In genomic region chr2:122127635-122128034, GRCm38 (mm10) we compare ENCODE assay signal across 21 mouse cellular contexts. TPM values are rescaled to one million over a fixed set of nuclear protein-coding genes. Genes with fewer than 3 reads are reported as not detected.
"Had no signal": no experiment of that assay in that cellular context is flagged by ENCODE, and none has a peak within 500 bp of the region (broad histone marks: within the 10 kb centered on the region; RNA-seq: fewer than 3 reads in every experiment).

No protein-coding gene starts in this region.

- DNase-seq: kidney, adult 18-20 months; kidney, postnatal 10 days; liver; liver, embryonic 13.5 days; liver, postnatal 0 days; lung, postnatal 14 days; right cerebral cortex, adult 18-20 months; right cerebral cortex, postnatal 25 days had no signal

- H3K36me3 ChIP-seq: limb, embryonic 12.5 days; liver, embryonic 13.5 days; lung, embryonic 15.5 days; midbrain, embryonic 13.5 days; neural tube, embryonic 15.5 days had no signal

- H3K9me3 ChIP-seq: limb, embryonic 12.5 days; liver, embryonic 13.5 days; lung, embryonic 15.5 days; midbrain, embryonic 13.5 days; neural tube, embryonic 15.5 days had no signal

- H3K4me3 ChIP-seq: limb, embryonic 12.5 days; liver, embryonic 13.5 days; lung, embryonic 15.5 days; midbrain, embryonic 13.5 days; neural tube, embryonic 15.5 days had no signal

- H3K27me3 ChIP-seq: lung, embryonic 15.5 days; midbrain, embryonic 13.5 days; neural tube, embryonic 15.5 days had no signal

- H3K4me2 ChIP-seq: limb, embryonic 12.5 days; liver, embryonic 13.5 days; lung, embryonic 15.5 days; midbrain, embryonic 13.5 days; neural tube, embryonic 15.5 days had no signal

- H3K4me1 ChIP-seq: limb, embryonic 12.5 days; lung, embryonic 15.5 days; midbrain, embryonic 13.5 days; neural tube, embryonic 15.5 days had no signal

- ATAC-seq: liver, postnatal 0 days; midbrain, embryonic 13.5 days had no signal

RNA-seq across cellular contexts. Expression of gene Trim69, which starts 32.9 kb away (rescaled TPM):
- total RNA-seq: layer of hippocampus, postnatal 25 days; left cerebral cortex, postnatal 36 days; midbrain, postnatal 0 days had no signal
- polyA plus RNA-seq: kidney, embryonic 14.5 days; limb, embryonic 12.5 days; liver, embryonic 13.5 days; liver, postnatal 0 days; lung, embryonic 15.5 days; midbrain, embryonic 13.5 days; midbrain, postnatal 0 days; neural tube, embryonic 11.5 days; neural tube, embryonic 15.5 days; stomach, postnatal 0 days had no signal

RNA-seq across cellular contexts. Expression of gene Patl2, which starts 58.4 kb away (rescaled TPM):
- total RNA-seq: layer of hippocampus, postnatal 25 days; left cerebral cortex, postnatal 36 days had no signal
- polyA plus RNA-seq: kidney, embryonic 14.5 days; limb, embryonic 12.5 days; lung, embryonic 15.5 days; midbrain, embryonic 13.5 days; neural tube, embryonic 11.5 days; neural tube, embryonic 15.5 days; small intestine, adult 2 months; stomach, postnatal 0 days had no signal

RNA-seq across cellular contexts. Expression of gene Terb2, which starts 58.4 kb away (rescaled TPM):
- total RNA-seq: layer of hippocampus, postnatal 25 days; left cerebral cortex, postnatal 36 days; midbrain, postnatal 0 days had no signal
- polyA plus RNA-seq: kidney, embryonic 14.5 days; large intestine, adult 2 months; limb, embryonic 12.5 days; liver, embryonic 13.5 days; liver, postnatal 0 days; lung, embryonic 15.5 days; macrophage; midbrain, embryonic 13.5 days; midbrain, postnatal 0 days; neural tube, embryonic 11.5 days; neural tube, embryonic 15.5 days; small intestine, adult 2 months; stomach, postnatal 0 days had no signal
